Mouse (Mus musculus): ENCODE measurements around the gene Hint2. TPM values are rescaled to one million over a fixed set of nuclear protein-coding genes. Genes with fewer than 3 reads are reported as not detected.

Hint2 gene
- total RNA-seq, 2 experiments from 2014 or later, result 2.9 to 13.6 TPM

GRCm38 (mm10) chr4:43657146-43657545 lies 880 bp upstream of the Hint2 start:
- no peak for ATAC-seq (replicated peaks; ENCODE audit: low FRiP score, poor library complexity, severe bottlenecking)

GRCm38 (mm10) chr4:43655656-43656338 lies 469 bp downstream of the Hint2 start:
- ATAC-seq (replicated peaks; ENCODE audit: low FRiP score, poor library complexity, severe bottlenecking), result no peak

GRCm38 (mm10) chr4:43653161-43654015 lies 2.9 kb downstream of the Hint2 start, which contains the start of gene Spag8:
Spag8 (minus strand) TSS chr4:43653594.
- 0 out of 2 replicates have a peak, but pooled peaks have one; percentile 23 for ATAC-seq (replicated peaks; ENCODE audit: low FRiP score, poor library complexity, severe bottlenecking)

- no peak for ATAC-seq (replicated peaks; ENCODE audit: low FRiP score, poor library complexity, severe bottlenecking)
Measured at GRCm38 (mm10) chr4:43652726-43653125, 3.5 kb downstream of the Hint2 start.

GRCm38 (mm10) chr4:43649783-43650182 lies 6.5 kb downstream of the Hint2 start:
- ATAC-seq (replicated peaks; ENCODE audit: low FRiP score, poor library complexity, severe bottlenecking), result no peak

- no peak for ATAC-seq (replicated peaks; ENCODE audit: low FRiP score, poor library complexity, severe bottlenecking)
Measured at GRCm38 (mm10) chr4:43640491-43640890, 15.8 kb downstream of the Hint2 start.

- ATAC-seq (replicated peaks; ENCODE audit: low FRiP score, poor library complexity, severe bottlenecking), result no peak
Measured at GRCm38 (mm10) chr4:43640076-43640475, 16.2 kb downstream of the Hint2 start.

- ATAC-seq (replicated peaks; ENCODE audit: low FRiP score, poor library complexity, severe bottlenecking), result no peak
Measured at GRCm38 (mm10) chr4:43636751-43637150, 19.5 kb downstream of the Hint2 start.

GRCm38 (mm10) chr4:43634621-43635374 lies 21.5 kb downstream of the Hint2 start:
- ATAC-seq (replicated peaks; ENCODE audit: low FRiP score, poor library complexity, severe bottlenecking), result no peak

- ATAC-seq (replicated peaks; ENCODE audit: low FRiP score, poor library complexity, severe bottlenecking), result no peak
Measured at GRCm38 (mm10) chr4:43633736-43634135, 22.5 kb downstream of the Hint2 start.

- ATAC-seq (replicated peaks; ENCODE audit: low FRiP score, poor library complexity, severe bottlenecking), result no peak
Measured at GRCm38 (mm10) chr4:43633296-43633695, 23.0 kb downstream of the Hint2 start.

GRCm38 (mm10) chr4:43631956-43632920 lies 24.0 kb downstream of the Hint2 start:
- no peak for ATAC-seq (replicated peaks; ENCODE audit: low FRiP score, poor library complexity, severe bottlenecking)

GRCm38 (mm10) chr4:43631046-43631955 lies 25.0 kb downstream of the Hint2 start, which contains the start of gene Npr2:
Npr2 (plus strand) TSS chr4:43631935.
- ATAC-seq (replicated peaks; ENCODE audit: low FRiP score, poor library complexity, severe bottlenecking), result no peak

- no peak for ATAC-seq (replicated peaks; ENCODE audit: low FRiP score, poor library complexity, severe bottlenecking)
Measured at GRCm38 (mm10) chr4:43630671-43631045, 25.6 kb downstream of the Hint2 start.

- peak; percentile 81 for ATAC-seq (replicated peaks; ENCODE audit: low FRiP score, poor library complexity, severe bottlenecking)
Measured at GRCm38 (mm10) chr4:43630030-43630581, 26.2 kb downstream of the Hint2 start.

- ATAC-seq (replicated peaks; ENCODE audit: low FRiP score, poor library complexity, severe bottlenecking), result no peak; the same call in 1 of the 2 replicates
Measured at GRCm38 (mm10) chr4:43629106-43629817, 27.0 kb downstream of the Hint2 start.

GRCm38 (mm10) chr4:43620146-43620778 lies 36.0 kb downstream of the Hint2 start:
- no peak for ATAC-seq (replicated peaks; ENCODE audit: low FRiP score, poor library complexity, severe bottlenecking)

All from erythroblast, adult 5-6 weeks (primary cell).